Mouse (Mus musculus) hindbrain, embryonic 12.5 days (tissue): ENCODE measurements around the gene Clmn. TPM values are rescaled to one million over a fixed set of nuclear protein-coding genes. Genes with fewer than 3 reads are reported as not detected.

Source experiments
- ATAC-seq: fragments of 200-750 bp; cut with Nextera tagmentation; 2 replicates; pipeline ENCODE4 v1.8.0; 2017; ENCODE audit warnings: moderate TSS enrichment; ENCODE audit not compliant: low FRiP score
- H3K27ac ChIP-seq: fragments of 300-500 bp; sonication (generic); 2 replicates; pipeline ENCODE4 v1.5.1; 2016; ENCODE audit warnings: mild to moderate bottlenecking
- H3K27me3 ChIP-seq: fragments of 300-500 bp; sonication (generic); 2 replicates; pipeline ENCODE4 v1.6.1; 2016; ENCODE audit warnings: mild to moderate bottlenecking
- H3K36me3 ChIP-seq: fragments of 300-500 bp; sonication (generic); 2 replicates; pipeline ENCODE4 v1.6.1; 2016; ENCODE audit warnings: mild to moderate bottlenecking
- H3K4me1 ChIP-seq: fragments of 300-500 bp; sonication (generic); 2 replicates; pipeline ENCODE4 v1.6.1; 2016
- H3K4me2 ChIP-seq: fragments of 300-500 bp; sonication (generic); replicated peaks from 2 replicates; pipeline ENCODE4 v1.6.1; 2016; ENCODE audit warnings: mild to moderate bottlenecking
- H3K4me3 ChIP-seq: fragments of 300-500 bp; sonication (generic); 2 replicates; pipeline ENCODE4 v1.5.1; 2016; ENCODE audit warnings: mild to moderate bottlenecking
- H3K9ac ChIP-seq: fragments of 300-500 bp; sonication (generic); 2 replicates; pipeline ENCODE4 v1.6.1; 2016; ENCODE audit warnings: mild to moderate bottlenecking, moderate library complexity
- H3K9me3 ChIP-seq: fragments of 300-500 bp; sonication (generic); replicated peaks from 2 replicates; pipeline ENCODE4 v1.6.1; 2016; ENCODE audit warnings: mild to moderate bottlenecking
- WGBS: fragments of 180-500 bp; shearing (Covaris S2); methylation state at CpG from one replicate; pipeline ENCODE4 v1.1.7; 2016; 5-methylcytosine and 5-hydroxymethylcytosine counted together
- polyA plus RNA-seq: library from polyadenylated mRNA; unstranded; fragments of >200 nt; fragmentation: Nextera tagmentation; extraction: Ambion mirVana; gene quantifications from 2 replicates; pipeline ENCODE4 v1.2.1, GENCODE M21; 2016

Clmn gene
- polyA plus RNA-seq, 1 experiment from 2014 or later: 2.8 TPM

- H3K9me3 ChIP-seq: no peaks in the 10 kb centered on the region
- no peak overlapping the region for H3K9ac ChIP-seq
- no peak overlapping the region for H3K27ac ChIP-seq
- peaks cover 49% of the 10 kb centered on the region for H3K36me3 ChIP-seq
- no peak overlapping the region for H3K4me2 ChIP-seq
- no peaks in the 10 kb centered on the region; the same call in 1 of the 2 replicates for H3K4me1 ChIP-seq
- ATAC-seq: no peak
- H3K27me3 ChIP-seq: no peaks in the 10 kb centered on the region
- no peak overlapping the region for H3K4me3 ChIP-seq
- WGBS: 93% methylated on average over 5 of the region's 5 CpGs
Measured at GRCm38 (mm10) chr12:104715453-104715852, 149.4 kb downstream of the Clmn start.

Other genes starting within 250 kb of the Clmn start
- 61.3 and 61.6 TPM in 2 replicates for gene Dicer1, start 113.1 kb downstream of the Clmn start, polyA plus RNA-seq
- 0.21 and 0.47 TPM in 2 replicates for gene Syne3, start 144.7 kb upstream of the Clmn start, polyA plus RNA-seq
- gene Glrx5, start 167.6 kb upstream of the Clmn start, polyA plus RNA-seq: 149 and 157 TPM in 2 replicates